Mouse (Mus musculus) intestine, postnatal 0 days (tissue): ENCODE results near the gene Pfkl. TPM values are rescaled to one million over a fixed set of nuclear protein-coding genes. Genes with fewer than 3 reads are reported as not detected.

Experiments used
- ATAC-seq: fragments of 200-750 bp; cut with Nextera tagmentation; 2 replicates; pipeline ENCODE4 v1.8.0; 2017; ENCODE audit warnings: mild to moderate bottlenecking, moderate TSS enrichment, moderate library complexity
- H3K27ac ChIP-seq: fragments of 300-500 bp; sonication (generic); 2 replicates; pipeline ENCODE4 v1.5.1; 2014; ENCODE audit warnings: mild to moderate bottlenecking, low read depth, low read length, moderate library complexity
- H3K27me3 ChIP-seq: fragments of 300-500 bp; sonication (generic); replicated peaks from 2 replicates; pipeline ENCODE4 v1.6.1; 2014; ENCODE audit warnings: low read length, mixed read lengths; ENCODE audit not compliant: control insufficient read depth, insufficient read depth
- H3K36me3 ChIP-seq: fragments of 300-500 bp; sonication (generic); 2 replicates; pipeline ENCODE4 v1.6.1; 2014; ENCODE audit warnings: mild to moderate bottlenecking, moderate library complexity; ENCODE audit not compliant: control insufficient read depth, insufficient read depth
- H3K4me1 ChIP-seq: fragments of 300-500 bp; sonication (generic); replicated peaks from 2 replicates; pipeline ENCODE4 v1.6.1; 2014; ENCODE audit warnings: antibody characterized with exemption, low read length, mixed read lengths; ENCODE audit not compliant: control insufficient read depth, insufficient read depth
- H3K4me2 ChIP-seq: fragments of 300-500 bp; sonication (generic); replicated peaks from 2 replicates; pipeline ENCODE4 v1.6.1; 2014; ENCODE audit warnings: low read depth, mild to moderate bottlenecking, moderate library complexity
- H3K4me3 ChIP-seq: fragments of 300-500 bp; sonication (generic); 2 replicates; pipeline ENCODE4 v1.5.1; 2014; ENCODE audit warnings: low read depth, low read length
- H3K9ac ChIP-seq: fragments of 300-500 bp; sonication (generic); 2 replicates; pipeline ENCODE4 v1.6.1; 2014; ENCODE audit warnings: mild to moderate bottlenecking, low read depth, low read length
- H3K9me3 ChIP-seq: fragments of 300-500 bp; sonication (generic); 2 replicates; pipeline ENCODE4 v1.6.1; 2016; ENCODE audit warnings: mixed run types; ENCODE audit not compliant: control insufficient read depth
- CTCF ChIP-seq: sonication (generic); IDR thresholded peaks from 2 replicates; pipeline ENCODE4 v1.5.1; 2016; ENCODE audit warnings: low read depth, mild to moderate bottlenecking, control low read depth, antibody characterized with exemption, moderate library complexity
- WGBS: fragments of 180-500 bp; shearing (Covaris S2); extraction: QIAGEN DNeasy Blood & Tissue Kit; methylation state at CpG from one replicate; pipeline ENCODE4 v1.1.7; 2014; 5-methylcytosine and 5-hydroxymethylcytosine counted together
- polyA plus RNA-seq: library from polyadenylated mRNA; unstranded; fragments of >200 nt; fragmentation: Nextera tagmentation; extraction: Ambion mirVana; gene quantifications from 2 replicates; pipeline ENCODE4 v1.2.1, GENCODE M21; 2015

Gene Pfkl
- polyA plus RNA-seq, 1 experiment from 2014 or later, result 51.1 TPM

DNA sequence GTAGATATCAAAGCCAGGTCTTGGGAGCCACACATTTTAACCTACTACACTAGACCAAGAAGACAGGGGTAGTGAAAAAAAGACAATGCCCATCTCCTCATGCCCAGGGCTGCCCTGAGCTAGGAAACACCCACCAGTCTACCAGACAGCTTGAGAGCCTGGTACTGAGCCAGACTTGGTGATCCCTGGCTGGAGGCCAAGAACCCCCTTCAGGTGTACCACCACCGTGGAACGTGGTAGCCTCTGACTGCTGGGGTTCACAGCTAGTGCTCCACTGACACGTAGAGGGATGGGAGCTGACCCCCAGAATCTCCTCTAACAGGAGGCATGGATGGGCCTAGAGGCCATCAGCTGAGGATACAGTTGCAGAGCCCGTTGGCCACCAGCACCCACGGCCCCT, 9.7 kb downstream of the Pfkl start:
- no peaks in the 10 kb centered on the region for H3K27me3 ChIP-seq
- no peak for ATAC-seq
- H3K9ac ChIP-seq, result no peak overlapping the region
- H3K4me1 ChIP-seq, result peaks cover 3% of the 10 kb centered on the region; the same call in 1 of the 2 replicates
- H3K27ac ChIP-seq, result no peak overlapping the region
- H3K4me3 ChIP-seq, result no peak overlapping the region
- no peaks in the 10 kb centered on the region for H3K9me3 ChIP-seq
- H3K36me3 ChIP-seq, result peaks cover 78% of the 10 kb centered on the region
- no peak overlapping the region for H3K4me2 ChIP-seq
- 89% methylated on average over 5 of the region's 5 CpGs for WGBS
- TF ChIP-seq CTCF, result no peak

DNA sequence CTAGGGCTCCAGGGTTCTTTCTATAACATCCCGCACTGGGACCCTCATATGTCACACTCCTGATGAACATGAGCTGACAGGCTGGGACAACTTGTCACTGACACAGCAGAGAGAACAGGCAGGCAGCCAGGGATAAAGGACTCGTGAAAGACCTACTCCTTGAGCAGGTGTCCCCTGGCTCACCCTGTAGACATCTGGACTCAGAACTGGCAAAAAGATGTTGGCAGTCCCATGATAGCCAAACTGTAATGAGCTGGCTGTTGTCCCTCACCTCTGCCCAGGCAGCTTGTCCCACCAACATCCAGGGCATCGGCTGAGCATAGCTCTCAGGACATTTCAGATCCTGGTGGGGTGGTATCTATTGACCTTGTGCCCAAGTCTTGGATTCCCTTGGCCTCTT, 14.2 kb downstream of the Pfkl start:
- no peak for TF ChIP-seq CTCF
- no peaks in the 10 kb centered on the region for H3K27me3 ChIP-seq
- H3K36me3 ChIP-seq, result peaks cover 98% of the 10 kb centered on the region
- H3K9me3 ChIP-seq, result no peaks in the 10 kb centered on the region
- H3K4me3 ChIP-seq, result no peak overlapping the region
- 92% methylated on average over 3 of the region's 3 CpGs for WGBS
- ATAC-seq, result no peak
- no peak overlapping the region for H3K27ac ChIP-seq
- H3K9ac ChIP-seq, result no peak overlapping the region
- no peak overlapping the region for H3K4me2 ChIP-seq
- no peaks in the 10 kb centered on the region for H3K4me1 ChIP-seq

DNA sequence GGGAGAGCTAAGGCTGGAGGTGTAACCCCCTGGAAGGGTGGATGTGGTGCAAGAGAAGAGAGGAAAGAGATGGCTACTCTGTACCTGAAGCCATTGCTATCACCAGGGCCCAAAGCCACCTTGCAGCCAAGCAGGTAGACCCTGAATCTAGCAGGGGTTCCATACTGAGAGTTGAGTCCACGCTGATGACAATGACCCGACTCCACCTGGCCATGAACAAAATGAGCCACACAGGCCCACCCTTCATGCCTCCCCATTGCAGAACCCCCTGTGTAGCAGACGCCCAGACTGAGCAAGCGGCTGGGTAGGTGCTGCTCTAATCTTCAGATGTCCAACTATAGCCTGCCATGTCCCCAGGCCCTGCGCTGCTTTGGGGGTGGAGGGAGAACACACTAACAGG, 24.1 kb downstream of the Pfkl start:
- no peaks in the 10 kb centered on the region for H3K9me3 ChIP-seq
- H3K4me3 ChIP-seq, result no peak overlapping the region
- TF ChIP-seq CTCF, result no peak
- no peak overlapping the region for H3K27ac ChIP-seq
- no peak overlapping the region for H3K4me2 ChIP-seq
- WGBS, result 80% methylated on average over 5 of the region's 5 CpGs
- peaks cover 42% of the 10 kb centered on the region for H3K36me3 ChIP-seq
- no peaks in the 10 kb centered on the region for H3K4me1 ChIP-seq
- H3K27me3 ChIP-seq, result no peaks in the 10 kb centered on the region
- no peak for ATAC-seq
- H3K9ac ChIP-seq, result no peak overlapping the region

DNA sequence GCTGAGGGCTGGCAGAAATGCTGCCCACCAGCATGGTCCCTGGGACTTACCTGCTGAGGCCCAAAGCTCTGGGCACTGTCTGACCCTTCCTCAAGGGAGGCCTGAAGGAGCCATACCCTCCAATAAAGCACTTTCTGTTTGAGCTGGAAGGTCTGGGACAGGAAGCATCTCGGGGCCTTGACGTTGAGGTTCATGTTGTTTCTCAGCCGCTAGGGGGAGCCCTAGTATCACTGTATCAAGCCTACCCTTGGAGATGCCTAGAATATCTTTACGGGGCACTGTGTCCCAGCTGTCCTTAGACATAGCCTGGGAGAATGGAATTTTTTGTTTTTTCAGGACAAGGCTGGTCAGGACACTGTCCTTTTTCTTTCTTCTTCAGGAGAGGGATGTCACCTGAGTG, 25.2 kb downstream of the Pfkl start:
- Histone ChIP-seq H3K4me2 (no peak overlapping the region), H3K4me3 (no peak overlapping the region), H3K9ac (no peak overlapping the region), H3K27ac (no peak overlapping the region), H3K27me3 (no peaks in the 10 kb centered on the region), H3K36me3 (peaks cover 31% of the 10 kb centered on the region), H3K4me1 (no peaks in the 10 kb centered on the region), H3K9me3 (no peaks in the 10 kb centered on the region)
- TF ChIP-seq CTCF, result peak; percentile 97
- WGBS, result 2% methylated on average over 4 of the region's 4 CpGs
- peak; percentile 57 for ATAC-seq

DNA sequence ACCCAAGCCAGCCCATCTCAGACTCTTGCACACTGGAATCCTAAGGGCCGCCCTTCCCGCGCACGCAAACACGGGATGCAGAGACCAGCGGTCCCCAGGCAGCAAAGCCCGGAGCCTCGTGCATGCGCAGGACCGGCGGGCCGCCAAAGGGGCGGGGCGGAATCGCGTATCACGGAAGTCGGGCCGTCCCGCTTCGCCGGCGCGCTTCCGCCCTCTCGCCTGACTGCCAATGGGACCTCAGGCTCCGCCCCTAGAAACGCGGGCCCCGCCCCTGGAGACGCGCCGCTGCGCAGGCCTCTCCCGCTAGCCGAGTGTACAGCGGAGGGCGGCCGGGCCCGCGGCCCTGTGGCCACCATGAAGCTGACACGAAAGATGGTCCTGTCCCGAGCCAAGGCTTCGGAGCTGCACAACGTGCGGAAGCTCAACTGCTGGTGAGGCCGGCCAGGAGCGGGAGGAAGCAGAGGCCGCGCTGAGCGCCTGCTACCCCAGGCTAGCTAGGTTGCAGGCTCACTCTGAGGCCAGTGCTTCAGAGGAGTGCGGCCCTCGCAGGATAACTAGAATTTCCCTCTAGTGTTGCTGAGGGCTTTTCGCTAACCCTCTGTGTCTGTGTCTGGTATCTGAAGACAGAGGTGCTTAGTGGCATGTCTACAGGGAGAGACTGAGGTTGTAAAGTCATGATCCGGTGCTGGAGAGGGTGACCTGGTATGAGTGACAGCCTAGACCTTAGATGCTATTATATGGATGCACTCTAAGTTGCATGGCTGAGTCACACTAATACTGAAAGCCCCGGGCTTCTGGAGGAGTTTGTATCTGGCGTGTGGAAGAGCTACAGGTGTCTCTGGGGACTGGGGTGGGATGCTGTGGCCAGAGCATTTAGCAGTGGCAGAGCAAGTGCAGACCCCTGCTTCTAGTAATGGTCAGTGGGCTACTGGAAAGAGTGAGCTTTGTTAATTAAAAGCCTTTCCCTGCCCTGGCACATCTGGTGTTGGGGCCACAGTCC, 31.2 kb downstream of the Pfkl start, which contains the start of gene 1810043G02Rik:
1810043G02Rik (plus strand) TSS at position 174 of the 1,000 bp plus-strand sequence.
- Histone ChIP-seq H3K27me3 (no peaks in the 10 kb centered on the region), H3K4me2 (peak within 1 kb of the TSS; percentile 82), H3K4me1 (0 out of 2 replicates have a peak, but pooled peaks cover 4% of the 10 kb centered on the region), H3K4me3 (peak within 1 kb of the TSS; percentile 64), H3K36me3 (no peaks in the 10 kb centered on the region; the same call in 1 of the 2 replicates), H3K27ac (no peak within 1 kb of the TSS), H3K9me3 (no peaks in the 10 kb centered on the region), H3K9ac (peak within 1 kb of the TSS; percentile 54)
- WGBS, result 2% methylated on average over 57 of the region's 57 CpGs
- no peak for TF ChIP-seq CTCF
- peak; percentile 92 for ATAC-seq

DNA sequence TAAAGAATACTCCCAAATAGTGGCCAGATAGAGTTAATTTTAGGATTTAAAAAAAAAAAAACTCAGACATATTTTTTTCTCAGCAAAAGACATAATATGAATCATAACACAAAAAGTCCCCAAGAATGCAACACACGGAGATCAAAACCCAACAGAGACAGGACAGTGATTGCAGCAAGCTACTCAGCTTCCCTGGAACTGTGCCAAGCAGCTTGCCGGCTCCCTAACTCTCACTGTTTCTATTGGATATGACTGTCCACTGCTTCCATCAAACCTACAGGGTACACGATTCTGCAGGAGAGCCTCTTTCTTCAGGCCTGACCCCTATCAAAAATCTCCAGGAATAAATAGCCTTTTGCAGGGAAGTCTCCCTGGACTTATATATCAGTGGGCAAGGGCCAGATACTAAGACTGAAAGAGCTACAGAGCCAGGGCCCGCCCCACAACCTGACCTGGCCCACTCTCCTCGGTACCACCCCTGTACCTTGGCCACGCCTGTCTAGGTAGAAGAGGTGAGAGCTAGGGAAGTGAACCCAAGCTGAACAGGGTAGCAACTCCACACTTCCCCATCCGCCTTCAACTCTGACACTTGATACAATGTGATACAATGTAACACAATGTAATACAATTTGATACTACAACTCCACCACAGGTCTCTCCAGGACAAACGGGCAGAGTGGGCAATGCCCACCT, 33.3 kb downstream of the Pfkl start:
- H3K4me1 ChIP-seq, result 0 out of 2 replicates have a peak, but pooled peaks cover 4% of the 10 kb centered on the region
- no peak for TF ChIP-seq CTCF
- no peak overlapping the region for H3K9ac ChIP-seq
- no peaks in the 10 kb centered on the region for H3K27me3 ChIP-seq
- 42% methylated on average over 8 of the region's 8 CpGs for WGBS
- H3K9me3 ChIP-seq, result no peaks in the 10 kb centered on the region
- H3K4me2 ChIP-seq, result no peak overlapping the region
- no peak overlapping the region for H3K4me3 ChIP-seq
- no peaks in the 10 kb centered on the region; the same call in 1 of the 2 replicates for H3K36me3 ChIP-seq
- H3K27ac ChIP-seq, result no peak overlapping the region
- no peak for ATAC-seq
